Mouse (Mus musculus) bone marrow macrophage, adult 2 months (primary cell): ENCODE results near the gene Dand5. TPM values are rescaled to one million over a fixed set of nuclear protein-coding genes. Genes with fewer than 3 reads are reported as not detected.
"Not testable (repeated sequence)": the region's sequence is repeated elsewhere in the genome, so short reads cannot be mapped to it uniquely, and the experiment has no call there.

Source experiments
- H3K27ac ChIP-seq: 2 replicates; pipeline ENCODE4 v1.5.1; 2012; ENCODE audit warnings: low read depth, low read length; ENCODE audit not compliant: insufficient read depth
- H3K4me1 ChIP-seq: 2 replicates; pipeline ENCODE4 v1.6.1; 2012; ENCODE audit warnings: low read length; ENCODE audit not compliant: control insufficient read depth, insufficient read depth
- H3K4me3 ChIP-seq: 2 replicates; pipeline ENCODE4 v1.5.1; 2012; ENCODE audit warnings: mild to moderate bottlenecking, low read length, moderate library complexity; ENCODE audit not compliant: insufficient read depth
- CTCF ChIP-seq: IDR thresholded peaks from 2 replicates; pipeline ENCODE4 v1.5.1; 2012; ENCODE audit warnings: low read depth, mild to moderate bottlenecking, low read length, moderate library complexity
- POLR2A ChIP-seq: IDR thresholded peaks from 2 replicates; pipeline ENCODE4 v1.6.1; 2012; ENCODE audit warnings: mild to moderate bottlenecking, low read depth, low read length, borderline replicate concordance
- polyA plus RNA-seq: library from polyadenylated mRNA; stranded (reverse); fragments of >200 nt; gene quantifications from 2 replicates; pipeline ENCODE4 v1.2.4, GENCODE M21; 2012; ENCODE audit not compliant: missing spikeins, insufficient read depth, insufficient read length

Gene Dand5
- polyA plus RNA-seq, 1 experiment: 3.3 TPM

- no peak overlapping the region for H3K27ac ChIP-seq
- H3K4me3 ChIP-seq: no peak overlapping the region
- no peak for TF ChIP-seq POLR2A
- no peak for TF ChIP-seq CTCF
- peaks cover 10% of the 10 kb centered on the region for H3K4me1 ChIP-seq
Observed at GRCm38 (mm10) chr8:84834866-84835855, 12.5 kb upstream of the Dand5 start.

GRCm38 (mm10) chr8:84834002-84834865 lies 11.6 kb upstream of the Dand5 start:
- no peak overlapping the region for H3K27ac ChIP-seq
- TF ChIP-seq POLR2A (no peak), CTCF (no peak)
- H3K4me1 ChIP-seq: peaks cover 5% of the 10 kb centered on the region
- H3K4me3 ChIP-seq: no peak overlapping the region

GRCm38 (mm10) chr8:84832759-84833742 lies 10.4 kb upstream of the Dand5 start:
- H3K27ac ChIP-seq: peak overlapping the region; percentile 52; the same call in 1 of the 2 replicates
- H3K4me1 ChIP-seq: peaks cover 4% of the 10 kb centered on the region
- TF ChIP-seq POLR2A: no peak
- no peak for TF ChIP-seq CTCF
- H3K4me3 ChIP-seq: peak overlapping the region; percentile 95

- TF ChIP-seq POLR2A (no peak), CTCF (no peak)
- Histone ChIP-seq H3K4me1 (peaks cover 4% of the 10 kb centered on the region), H3K4me3 (peak overlapping the region; percentile 95), H3K27ac (peak overlapping the region; percentile 68)
Observed at GRCm38 (mm10) chr8:84832034-84832717, 9.6 kb upstream of the Dand5 start.

GRCm38 (mm10) chr8:84831490-84831889 lies 8.9 kb upstream of the Dand5 start, which contains the start of gene Gadd45gip1:
Gadd45gip1 (plus strand) TSS chr8:84831522.
- H3K4me1 ChIP-seq: peaks cover 4% of the 10 kb centered on the region
- H3K27ac ChIP-seq: peak within 1 kb of the TSS; percentile 68
- TF ChIP-seq POLR2A (no peak), CTCF (no peak)
- peak within 1 kb of the TSS; percentile 95 for H3K4me3 ChIP-seq

GRCm38 (mm10) chr8:84826518-84826917 lies 3.9 kb upstream of the Dand5 start:
- not testable (repeated sequence) for H3K27ac ChIP-seq, H3K4me3 ChIP-seq, H3K4me1 ChIP-seq

- Histone ChIP-seq H3K27ac (no peak overlapping the region), H3K4me3 (no peak overlapping the region), H3K4me1 (no peaks in the 10 kb centered on the region)
- TF ChIP-seq CTCF (no peak), POLR2A (no peak)
Observed at GRCm38 (mm10) chr8:84825636-84826035, 3.0 kb upstream of the Dand5 start.

GRCm38 (mm10) chr8:84823653-84824052 lies 1.0 kb upstream of the Dand5 start:
- Histone ChIP-seq H3K4me1 (no peaks in the 10 kb centered on the region), H3K4me3 (no peak overlapping the region), H3K27ac (no peak overlapping the region)
- TF ChIP-seq CTCF (peak; percentile 42; the same call in 1 of the 2 replicates), POLR2A (no peak)

- Histone ChIP-seq H3K4me3 (no peak overlapping the region), H3K4me1 (peaks cover 5% of the 10 kb centered on the region), H3K27ac (no peak overlapping the region)
- TF ChIP-seq POLR2A (no peak), CTCF (no peak)
Observed at GRCm38 (mm10) chr8:84816117-84816516, 6.5 kb downstream of the Dand5 start.
